Comparison of ENCODE assay signal across 9 mouse cellular contexts in the genomic region with DNA sequence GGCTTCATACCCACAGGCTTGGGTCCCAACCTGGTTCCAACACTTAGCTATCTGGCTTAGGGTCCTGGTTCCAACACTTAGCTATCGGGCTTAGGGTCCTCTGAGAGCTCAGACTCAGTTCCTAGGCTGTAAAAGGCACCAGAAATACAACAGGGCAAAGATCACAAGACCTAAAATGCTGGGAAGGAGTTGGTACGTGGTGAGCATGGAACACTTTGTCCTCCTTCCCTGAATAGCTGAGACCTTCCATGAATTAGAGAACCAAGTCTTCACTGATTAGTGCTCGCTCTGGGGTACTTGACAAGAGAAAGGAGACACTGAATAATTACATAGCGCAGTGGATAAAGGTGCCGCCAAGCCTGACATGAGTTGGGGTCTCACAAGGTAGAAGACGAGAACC. TPM values are rescaled to one million over a fixed set of nuclear protein-coding genes. Genes with fewer than 3 reads are reported as not detected.
DNase-seq lines count a peak whose midpoint lies in the region; ATAC-seq and TF ChIP-seq lines count a peak whose summit lies in the region.
"Had no signal": no experiment of that assay in that cellular context is flagged by ENCODE, and none has a peak within 500 bp of the region (broad histone marks: within the 10 kb centered on the region; RNA-seq: fewer than 3 reads in every experiment).

No protein-coding gene starts in this region.

- no peak for ATAC-seq in lung, embryonic 14.5 days (ENCODE audit: insufficient read depth)
- ATAC-seq in embryonic facial prominence, embryonic 14.5 days (ENCODE audit: low read depth), result no peak
- ATAC-seq in intestine, embryonic 14.5 days (replicated peaks; ENCODE audit: low FRiP score, low TSS enrichment, low read depth), result no peak

- no peak overlapping the region for H3K27ac ChIP-seq in lung, embryonic 14.5 days (ENCODE audit: low read depth)
- no peak overlapping the region for H3K27ac ChIP-seq in embryonic facial prominence, embryonic 14.5 days (replicated peaks; ENCODE audit: low read depth, low read length)
- no peak overlapping the region; the same call in 1 of the 2 replicates for H3K27ac ChIP-seq in intestine, embryonic 14.5 days (ENCODE audit: low read depth)

- peak overlapping the region; percentile 100 for H3K4me2 ChIP-seq in lung, embryonic 14.5 days
- H3K4me2 ChIP-seq in embryonic facial prominence, embryonic 14.5 days (ENCODE audit: low read depth, low read length), result peak overlapping the region; percentile 96
- peak overlapping the region; percentile 86 for H3K4me2 ChIP-seq in intestine, embryonic 14.5 days (ENCODE audit: low read length)
- H3K4me2 ChIP-seq in myocyte (ENCODE audit: low read depth), result peak overlapping the region; percentile 90

- no peak for TF ChIP-seq POLR2A in myocyte (IDR thresholded peaks at IDR 0.05; ENCODE audit: insufficient read length, low read depth)

- H3K79me2 ChIP-seq in myocyte (ENCODE audit: control insufficient read depth, insufficient read depth), result no peaks in the 10 kb centered on the region

- peak overlapping the region; percentile 69 for H3K4me3 ChIP-seq in lung, embryonic 14.5 days (ENCODE audit: low read depth, low read length)
- H3K4me3 ChIP-seq in embryonic facial prominence, embryonic 14.5 days (ENCODE audit: low read depth, low read length), result peak overlapping the region; percentile 72; the same call in 1 of the 2 replicates
- H3K4me3 ChIP-seq in intestine, embryonic 14.5 days (ENCODE audit: low read depth, low read length), result peak overlapping the region; percentile 64; the same call in 1 of the 2 replicates
- H3K4me3 ChIP-seq in myocyte, result peak overlapping the region; percentile 21

- H3K4me1 ChIP-seq in lung, embryonic 14.5 days (ENCODE audit: insufficient read depth), result peaks cover 9% of the 10 kb centered on the region; the same call in 1 of the 2 replicates
- H3K4me1 ChIP-seq in embryonic facial prominence, embryonic 14.5 days (ENCODE audit: control insufficient read depth, insufficient read depth, low read length), result peaks cover 23% of the 10 kb centered on the region; the same call in 1 of the 2 replicates
- H3K4me1 ChIP-seq in intestine, embryonic 14.5 days (replicated peaks; ENCODE audit: control insufficient read depth, insufficient read depth, low read length), result peaks cover 26% of the 10 kb centered on the region

- 49% methylated on average over 6 of the region's 6 CpGs for WGBS in lung, embryonic 14.5 days
- WGBS in embryonic facial prominence, embryonic 14.5 days, result 36% methylated on average over 6 of the region's 6 CpGs
- 29% methylated on average over 6 of the region's 6 CpGs for WGBS in intestine, embryonic 14.5 days

- no peaks in the 10 kb centered on the region for H3K9me3 ChIP-seq in lung, embryonic 14.5 days (ENCODE audit: low read depth, low read length)
- no peaks in the 10 kb centered on the region for H3K9me3 ChIP-seq in embryonic facial prominence, embryonic 14.5 days (ENCODE audit: control insufficient read depth, low read length)
- H3K9me3 ChIP-seq in intestine, embryonic 14.5 days (ENCODE audit: control insufficient read depth, low read length), result no peaks in the 10 kb centered on the region

- no peak for TF ChIP-seq CTCF in lung, embryonic 14.5 days (IDR thresholded peaks at IDR 0.05; ENCODE audit: low read depth)

- H3K9ac ChIP-seq in lung, embryonic 14.5 days, result no peak overlapping the region
- H3K9ac ChIP-seq in embryonic facial prominence, embryonic 14.5 days (ENCODE audit: low read depth, low read length), result no peak overlapping the region
- H3K9ac ChIP-seq in intestine, embryonic 14.5 days (ENCODE audit: low read length), result no peak overlapping the region

- DNase-seq in lung, embryonic 14.5 days, result no peak
- no peak for DNase-seq in lung, postnatal 25 days (ENCODE audit: low spot score)
- DNase-seq in embryonic facial prominence, embryonic 14.5 days (ENCODE audit: low spot score), result no peak
- DNase-seq in intestine, embryonic 14.5 days (ENCODE audit: low spot score), result peak; percentile 70
- DNase-seq in B cell, adult 2 months, result no peak
- no peak for DNase-seq in c-Kit-positive CD71-positive TER-119-positive erythroid progenitor cells, embryonic 14.5 days (ENCODE audit: low spot score)
- no peak for DNase-seq in adrenal gland, postnatal 14 days

- no peak overlapping the region for H3ac ChIP-seq in myocyte (ENCODE audit: control insufficient read depth, insufficient read length)

- H3K27me3 ChIP-seq in lung, embryonic 14.5 days (ENCODE audit: insufficient read depth, low read length), result no peaks in the 10 kb centered on the region
- H3K27me3 ChIP-seq in embryonic facial prominence, embryonic 14.5 days (replicated peaks; ENCODE audit: control insufficient read depth, insufficient read depth, low read length), result no peaks in the 10 kb centered on the region
- 0 out of 2 replicates have a peak, but pooled peaks cover 4% of the 10 kb centered on the region for H3K27me3 ChIP-seq in intestine, embryonic 14.5 days (replicated peaks; ENCODE audit: control insufficient read depth, insufficient read depth, low read length)
- no peaks in the 10 kb centered on the region for H3K27me3 ChIP-seq in myocyte (ENCODE audit: control insufficient read depth, insufficient read depth, insufficient read length)

- H3K36me3 ChIP-seq in lung, embryonic 14.5 days (ENCODE audit: insufficient read depth), result no peaks in the 10 kb centered on the region
- no peaks in the 10 kb centered on the region for H3K36me3 ChIP-seq in embryonic facial prominence, embryonic 14.5 days (ENCODE audit: control insufficient read depth, insufficient read depth, low read length)
- no peaks in the 10 kb centered on the region for H3K36me3 ChIP-seq in intestine, embryonic 14.5 days (ENCODE audit: control insufficient read depth, insufficient read depth, low read length)
- H3K36me3 ChIP-seq in myocyte (ENCODE audit: control insufficient read depth, insufficient read depth), result no peaks in the 10 kb centered on the region

TF ChIP-seq in myocyte, 11 proteins besides CTCF, POLR2A, EP300 and RAD21:
- TF ChIP-seq MAX (IDR thresholded peaks at IDR 0.05; ENCODE audit: low read depth), result no peak
- no peak for TF ChIP-seq TCF12 (IDR thresholded peaks at IDR 0.05; ENCODE audit: insufficient read depth, poor library complexity, severe bottlenecking)
- TF ChIP-seq SRF (IDR thresholded peaks at IDR 0.05; ENCODE audit: control insufficient read depth, insufficient read length, low read depth), result no peak

RNA-seq across cellular contexts. Expression of a gene that starts 4.6 kb away (rescaled TPM):
- 8.3 and 8.7 TPM in 2 replicates for polyA plus RNA-seq in lung, embryonic 14.5 days (2014; fragmentation: Nextera tagmentation; extraction: Ambion mirVana)
- 8.4 and 11.7 TPM in 2 replicates for polyA plus RNA-seq in embryonic facial prominence, embryonic 14.5 days (2014; fragmentation: Nextera tagmentation; extraction: Ambion mirVana)
- polyA plus RNA-seq in intestine, embryonic 14.5 days (2014; fragmentation: Nextera tagmentation; extraction: Ambion mirVana), result 8.1 and 8.7 TPM in 2 replicates
- polyA plus RNA-seq in myocyte (2012; fragmentation: generic; extraction: Trizol), result 11.6 TPM
- total RNA-seq in adrenal gland, postnatal 14 days (2021), result 73.0 and 118 TPM in 2 replicates

RNA-seq across cellular contexts. Expression of a gene that starts 8.7 kb away (rescaled TPM):
- polyA plus RNA-seq in lung, embryonic 14.5 days (2014; fragmentation: Nextera tagmentation; extraction: Ambion mirVana), result not detected in 2 replicates
- not detected in 2 replicates for polyA plus RNA-seq in embryonic facial prominence, embryonic 14.5 days (2014; fragmentation: Nextera tagmentation; extraction: Ambion mirVana)
- not detected in 2 replicates for polyA plus RNA-seq in intestine, embryonic 14.5 days (2014; fragmentation: Nextera tagmentation; extraction: Ambion mirVana)
- polyA plus RNA-seq in myocyte (2012; fragmentation: generic; extraction: Trizol), result not detected
- not detected in 2 replicates for total RNA-seq in adrenal gland, postnatal 14 days (2021)
- total RNA-seq: gastrocnemius, postnatal 14 days had no signal

RNA-seq across cellular contexts. Expression of a gene that starts 27.3 kb away (rescaled TPM):
- not detected in 2 replicates for polyA plus RNA-seq in lung, embryonic 14.5 days (2014; fragmentation: Nextera tagmentation; extraction: Ambion mirVana)
- polyA plus RNA-seq in embryonic facial prominence, embryonic 14.5 days (2014; fragmentation: Nextera tagmentation; extraction: Ambion mirVana), result not detected in 2 replicates
- not detected in 2 replicates for polyA plus RNA-seq in intestine, embryonic 14.5 days (2014; fragmentation: Nextera tagmentation; extraction: Ambion mirVana)
- polyA plus RNA-seq in myocyte (2012; fragmentation: generic; extraction: Trizol), result not detected
- total RNA-seq in adrenal gland, postnatal 14 days (2021), result not detected in 2 replicates
- total RNA-seq: gastrocnemius, postnatal 14 days had no signal

RNA-seq across cellular contexts. Expression of a gene that starts 38.6 kb away (rescaled TPM):
- 0.33 and 0.80 TPM in 2 replicates for polyA plus RNA-seq in lung, embryonic 14.5 days (2014; fragmentation: Nextera tagmentation; extraction: Ambion mirVana)
- not detected in 2 replicates for polyA plus RNA-seq in embryonic facial prominence, embryonic 14.5 days (2014; fragmentation: Nextera tagmentation; extraction: Ambion mirVana)
- 18.6 and 323 TPM in 2 replicates for polyA plus RNA-seq in intestine, embryonic 14.5 days (2014; fragmentation: Nextera tagmentation; extraction: Ambion mirVana)
- not detected for polyA plus RNA-seq in myocyte (2012; fragmentation: generic; extraction: Trizol)
- not detected in 2 replicates for total RNA-seq in adrenal gland, postnatal 14 days (2021)
- total RNA-seq: gastrocnemius, postnatal 14 days had no signal

RNA-seq across cellular contexts. Expression of a gene that starts 53.5 kb away (rescaled TPM):
- 0.20 and 0.32 TPM in 2 replicates for polyA plus RNA-seq in lung, embryonic 14.5 days (2014; fragmentation: Nextera tagmentation; extraction: Ambion mirVana)
- 0.31 and 0.70 TPM in 2 replicates for polyA plus RNA-seq in embryonic facial prominence, embryonic 14.5 days (2014; fragmentation: Nextera tagmentation; extraction: Ambion mirVana)
- 1.5 and 2.0 TPM in 2 replicates for polyA plus RNA-seq in intestine, embryonic 14.5 days (2014; fragmentation: Nextera tagmentation; extraction: Ambion mirVana)
- 0.04 TPM for polyA plus RNA-seq in myocyte (2012; fragmentation: generic; extraction: Trizol)
- total RNA-seq in adrenal gland, postnatal 14 days (2021), result 1.7 and 3.3 TPM in 2 replicates
- total RNA-seq: gastrocnemius, postnatal 14 days had no signal

Comparison
In these comparisons a context has a peak if more than half of its experiments do, and no peak if none do; other contexts are left out.
1. H3K4me3 ChIP-seq: peak in every context shown above with its lines; median percentile 72 in embryonic facial prominence, embryonic 14.5 days; 69 in lung, embryonic 14.5 days; 64 in intestine, embryonic 14.5 days; 21 in myocyte.